Mouse (Mus musculus) CH12F3 (cell line): ENCODE measurements around the gene Plk4.
"Not testable (repeated sequence)": the region's sequence is repeated elsewhere in the genome, so short reads cannot be mapped to it uniquely, and the experiment has no call there.

Source experiments
- in situ Hi-C: fragments of 300-500 bp; cut with MboI; formaldehyde crosslinking; loops from 2 replicates; pipeline ENCODE4 v1.14.3; 2020; ENCODE audit warnings: low sequenced_read_pairs

Plk4 gene

GRCm38 (mm10) chr3:40799530-40800372 is at the start of gene Plk4:
Gene Plk4 (plus strand): TSS chr3:40800019.
- in situ Hi-C loops: no loop called here

- in situ Hi-C loops: no loop called here
These were observed 39.1 kb upstream of the Plk4 start for GRCm38 (mm10) chr3:40760746-40761145.

GRCm38 (mm10) chr3:40761312-40761711 is 38.5 kb upstream of the Plk4 start:
- in situ Hi-C loops: no loop called here

- in situ Hi-C loops: no loop called here
These were observed 6.0 kb upstream of the Plk4 start for GRCm38 (mm10) chr3:40793783-40794182.

GRCm38 (mm10) chr3:40798054-40798453 is 1.8 kb upstream of the Plk4 start:
- in situ Hi-C loops: no loop called here

- in situ Hi-C loops: no loop called here
These were observed 1.3 kb upstream of the Plk4 start for GRCm38 (mm10) chr3:40798500-40798899.

- in situ Hi-C loops: no loop called here
These were observed 579 bp downstream of the Plk4 start for GRCm38 (mm10) chr3:40800373-40800823.

- in situ Hi-C loops: no loop called here
These were observed 7.1 kb downstream of the Plk4 start for GRCm38 (mm10) chr3:40806871-40807270.

GRCm38 (mm10) chr3:40808686-40809085 is 8.9 kb downstream of the Plk4 start:
- in situ Hi-C loops: no loop called here

- in situ Hi-C loops: no loop called here
These were observed 10.1 kb downstream of the Plk4 start for GRCm38 (mm10) chr3:40809894-40810293.

- in situ Hi-C loops: no loop called here
These were observed 13.5 kb downstream of the Plk4 start for GRCm38 (mm10) chr3:40813275-40813674.

GRCm38 (mm10) chr3:40845521-40845920 is 45.7 kb downstream of the Plk4 start:
- in situ Hi-C loops: not testable (repeated sequence)

- in situ Hi-C loops: not testable (repeated sequence)
These were observed 46.7 kb downstream of the Plk4 start, which contains the start of gene Mfsd8 for GRCm38 (mm10) chr3:40846473-40846956. Gene Mfsd8 (minus strand): TSS chr3:40846886.

GRCm38 (mm10) chr3:40846957-40847017 is 47.0 kb downstream of the Plk4 start, which contains the start of gene Abhd18:
Gene Abhd18 (plus strand): TSS chr3:40846970.
- in situ Hi-C loops: not testable (repeated sequence)

GRCm38 (mm10) chr3:40847018-40847417 is 47.2 kb downstream of the Plk4 start:
- in situ Hi-C loops: not testable (repeated sequence)

GRCm38 (mm10) chr3:40847936-40848335 is 48.1 kb downstream of the Plk4 start:
- in situ Hi-C loops: not testable (repeated sequence)

- in situ Hi-C loops: not testable (repeated sequence)
These were observed 53.4 kb downstream of the Plk4 start for GRCm38 (mm10) chr3:40853123-40853738.
